Mouse (Mus musculus) macrophage (primary cell): Measurements from ENCODE around the gene Slc35e3. TPM values are rescaled to one million over a fixed set of nuclear protein-coding genes. Genes with fewer than 3 reads are reported as not detected.
A peak's percentile ranks its signal among the peaks of the same experiment; 100 is the strongest.
"Not testable (repeated sequence)": the region's sequence is repeated elsewhere in the genome, so short reads cannot be mapped to it uniquely, and the experiment has no call there.

Source experiments
- H3K27ac ChIP-seq: fragments of 350-480 bp; formaldehyde crosslinking; 2 replicates; pipeline ENCODE4 v1.9.0; 2021
- H3K36me3 ChIP-seq: fragments of 350-480 bp; formaldehyde crosslinking; 2 replicates; pipeline ENCODE4 v1.9.0; 2021; ENCODE audit errors: inconsistent target
- H3K4me3 ChIP-seq: fragments of 350-480 bp; formaldehyde crosslinking; 2 replicates; pipeline ENCODE4 v1.9.0; 2021; ENCODE audit errors: inconsistent target
- H3K79me2 ChIP-seq: fragments of 350-480 bp; formaldehyde crosslinking; 2 replicates; pipeline ENCODE4 v1.9.0; 2021; ENCODE audit errors: inconsistent target
- WGBS: methylation state at CpG from one replicate; pipeline ENCODE4 v1.1.7; 2026; ENCODE audit warnings: inconsistent platforms; ENCODE audit not compliant: missing documents; 5-methylcytosine and 5-hydroxymethylcytosine counted together
- polyA plus RNA-seq: library from polyadenylated mRNA; stranded (reverse); fragments of 250-400 nt; gene quantifications from 3 replicates; pipeline ENCODE4 v1.2.4, GENCODE M21; 2018; ENCODE audit warnings: inconsistent platforms

The Slc35e3 gene
- polyA plus RNA-seq, 1 experiment from 2014 or later: 6.8 TPM

DNA sequence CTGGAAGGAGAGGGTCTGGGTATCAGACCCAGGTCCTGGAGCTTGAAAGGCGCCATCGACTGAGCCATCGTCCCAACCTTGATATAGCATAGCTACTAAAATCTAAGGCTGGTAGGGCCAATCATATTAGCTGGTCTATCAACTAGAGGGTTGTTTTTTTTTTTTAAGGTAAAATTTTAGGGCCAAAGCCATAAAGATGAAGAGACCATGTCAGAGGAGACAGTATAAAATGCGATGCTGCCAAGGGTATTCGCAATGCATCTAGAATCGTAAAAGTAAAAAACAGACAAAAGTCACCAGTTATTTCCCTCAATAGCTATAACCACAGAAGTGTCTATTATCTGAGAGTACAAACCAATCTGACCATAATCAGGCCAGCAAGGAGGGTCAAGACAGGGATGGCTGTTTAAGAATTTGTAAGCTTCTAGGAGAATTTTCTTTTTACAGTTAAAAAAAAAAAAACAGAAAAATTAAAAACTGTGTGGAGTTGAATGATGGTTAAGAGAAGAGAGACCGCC, 6.2 kb upstream of the Slc35e3 start:
- Histone ChIP-seq H3K4me3 (no peak overlapping the region), H3K36me3 (peaks cover 17% of the 10 kb centered on the region; the same call in 1 of the 2 replicates), H3K79me2 (no peaks in the 10 kb centered on the region), H3K27ac (no peak overlapping the region)
- WGBS: 94% methylated on average over 7 of the region's 7 CpGs

DNA sequence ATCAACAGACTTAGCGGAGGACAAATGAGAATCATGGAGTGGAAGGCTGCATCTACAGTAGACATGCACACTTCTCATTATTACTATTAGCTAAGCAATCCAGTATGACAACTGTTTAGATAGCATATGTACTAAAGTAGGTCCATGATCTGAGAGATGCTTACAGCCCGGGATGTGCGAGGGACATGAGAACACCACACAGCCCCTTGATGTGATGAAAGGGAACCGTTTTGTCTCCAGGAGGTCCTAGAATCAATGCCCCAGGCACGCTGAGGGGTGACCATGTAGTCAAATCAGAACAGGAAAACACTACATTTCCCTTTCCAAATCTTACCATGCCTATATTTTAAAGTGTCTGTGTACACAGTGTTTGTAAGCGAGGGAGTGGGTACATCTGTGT, 5.6 kb upstream of the Slc35e3 start:
- WGBS: 100% methylated on average over 6 of the region's 6 CpGs
- H3K36me3 ChIP-seq: peaks cover 17% of the 10 kb centered on the region; the same call in 1 of the 2 replicates
- no peak overlapping the region for H3K27ac ChIP-seq
- no peaks in the 10 kb centered on the region for H3K79me2 ChIP-seq
- no peak overlapping the region for H3K4me3 ChIP-seq

DNA sequence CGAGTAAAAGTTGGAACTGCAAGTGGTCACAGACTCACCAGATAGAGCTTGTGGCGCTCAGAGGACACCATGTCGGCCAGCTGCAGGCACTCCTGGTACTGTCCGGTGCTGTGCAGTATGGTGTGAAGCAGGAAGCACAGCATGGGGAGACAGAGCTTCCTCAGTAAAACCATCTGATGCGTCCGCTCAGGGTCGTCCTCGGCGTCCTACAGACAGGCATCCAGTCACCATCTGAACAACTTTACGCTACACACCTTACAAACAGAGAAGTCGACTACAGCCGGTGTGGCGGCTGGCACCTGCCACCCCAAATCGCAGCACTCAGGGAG, 5.1 kb upstream of the Slc35e3 start:
- H3K36me3 ChIP-seq: peaks cover 17% of the 10 kb centered on the region; the same call in 1 of the 2 replicates

DNA sequence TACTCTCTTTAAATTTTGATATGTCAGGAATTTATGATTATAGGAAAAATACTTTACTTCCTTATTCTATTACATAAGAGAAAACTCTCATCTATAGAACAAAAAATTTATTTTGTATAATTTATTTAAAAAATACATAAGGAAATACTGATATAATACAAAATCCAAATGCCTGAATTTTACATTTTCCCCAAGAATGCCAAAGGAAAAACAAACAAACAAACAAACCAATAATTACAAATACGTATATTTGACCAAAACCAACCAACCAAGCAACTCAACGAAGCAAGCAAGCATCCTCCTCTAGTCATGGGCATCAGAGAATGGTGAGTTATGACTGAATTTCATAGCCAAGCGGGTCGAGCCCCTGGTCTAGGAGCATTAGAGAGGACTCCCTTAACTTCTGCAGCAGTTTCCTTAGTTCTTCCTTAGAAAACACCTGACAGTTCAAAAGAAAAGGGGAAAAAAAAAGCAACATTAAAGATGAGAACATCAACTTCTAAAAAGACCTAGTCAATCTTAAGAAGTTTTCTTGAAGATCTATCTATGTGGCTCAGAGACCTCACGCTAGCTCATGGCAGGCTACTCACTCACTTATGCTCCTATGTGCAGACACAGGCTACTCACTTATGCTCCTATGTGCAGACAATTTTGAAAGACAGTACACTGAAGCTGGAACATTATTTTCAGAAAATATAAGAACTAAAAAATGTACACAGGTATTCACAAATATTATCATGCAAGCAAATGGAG, 4.5 kb upstream of the Slc35e3 start:
- no peak overlapping the region for H3K4me3 ChIP-seq
- no peaks in the 10 kb centered on the region for H3K79me2 ChIP-seq
- 91% methylated on average over 5 of the region's 5 CpGs for WGBS
- H3K36me3 ChIP-seq: peaks cover 17% of the 10 kb centered on the region; the same call in 1 of the 2 replicates
- no peak overlapping the region for H3K27ac ChIP-seq

More for the DNA sequence above, 5.1 kb upstream of the Slc35e3 start:
- over 99% methylated on average over 14 of the region's 14 CpGs for WGBS
- Histone ChIP-seq H3K4me3 (no peak overlapping the region), H3K27ac (no peak overlapping the region), H3K79me2 (no peaks in the 10 kb centered on the region)

DNA sequence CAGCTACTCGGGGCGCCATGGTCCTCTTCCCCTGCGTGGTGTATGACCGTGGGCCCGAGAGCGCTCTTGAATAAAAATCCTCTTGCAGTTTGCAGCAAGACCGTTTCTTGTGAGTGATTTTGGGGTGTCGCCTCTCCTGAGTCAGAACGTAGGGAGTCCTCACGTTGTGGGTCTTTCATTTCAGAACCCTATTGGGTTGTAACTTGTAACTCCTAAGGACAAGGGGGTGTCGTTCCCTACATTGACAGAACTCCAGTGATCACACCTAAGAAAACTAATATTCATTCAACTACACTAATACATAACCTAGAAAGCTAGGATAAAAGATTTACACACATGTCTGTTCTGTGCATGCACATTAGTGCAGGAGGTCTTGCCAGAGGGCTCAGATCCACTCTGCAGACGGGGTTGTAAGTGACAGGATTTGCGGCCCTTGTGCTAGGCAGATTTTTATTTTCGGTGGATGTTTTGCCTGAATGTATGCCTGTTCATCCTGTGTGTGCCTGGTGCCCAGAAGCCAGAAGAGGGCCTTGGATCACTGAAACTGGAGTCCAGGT, 3.7 kb upstream of the Slc35e3 start:
- H3K79me2 ChIP-seq: no peaks in the 10 kb centered on the region; the same call in 1 of the 2 replicates
- H3K4me3 ChIP-seq: no peak overlapping the region
- H3K36me3 ChIP-seq: peaks cover 17% of the 10 kb centered on the region; the same call in 1 of the 2 replicates
- H3K27ac ChIP-seq: no peak overlapping the region
- 95% methylated on average over 14 of the region's 14 CpGs for WGBS

DNA sequence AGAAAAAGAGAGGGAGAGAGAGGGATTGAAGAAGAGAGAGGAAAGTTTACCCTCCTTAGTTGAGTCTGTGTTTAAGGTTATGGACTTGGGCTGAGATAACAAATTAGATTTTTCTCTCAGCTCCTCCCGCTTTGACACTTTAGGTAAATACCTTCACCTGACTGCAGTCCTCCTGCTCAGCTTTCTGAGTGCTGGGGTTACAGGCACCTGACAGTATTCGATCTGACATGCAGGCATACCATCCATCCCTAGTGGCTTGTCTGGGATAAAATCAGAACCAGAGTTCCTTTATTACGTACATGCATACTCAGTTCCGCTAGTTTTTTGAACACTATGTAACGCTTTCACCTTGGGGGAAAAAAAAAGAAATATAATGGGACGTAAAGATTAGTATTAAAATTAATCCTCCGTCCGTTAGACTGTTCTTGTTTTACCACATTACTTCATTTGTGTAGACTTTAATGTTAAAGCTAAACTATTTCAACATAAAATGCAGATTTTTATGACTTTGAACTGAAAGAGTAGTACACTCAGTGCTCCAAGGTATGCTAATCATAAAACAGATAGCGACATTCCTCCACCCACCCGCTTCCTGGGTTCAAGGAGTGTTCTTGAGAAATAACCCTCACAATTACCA, 3.0 kb upstream of the Slc35e3 start:
- no peak overlapping the region for H3K4me3 ChIP-seq
- peaks cover 17% of the 10 kb centered on the region; the same call in 1 of the 2 replicates for H3K36me3 ChIP-seq
- H3K79me2 ChIP-seq: no peaks in the 10 kb centered on the region; the same call in 1 of the 2 replicates
- WGBS: 92% methylated on average over 10 of the region's 10 CpGs
- H3K27ac ChIP-seq: no peak overlapping the region

DNA sequence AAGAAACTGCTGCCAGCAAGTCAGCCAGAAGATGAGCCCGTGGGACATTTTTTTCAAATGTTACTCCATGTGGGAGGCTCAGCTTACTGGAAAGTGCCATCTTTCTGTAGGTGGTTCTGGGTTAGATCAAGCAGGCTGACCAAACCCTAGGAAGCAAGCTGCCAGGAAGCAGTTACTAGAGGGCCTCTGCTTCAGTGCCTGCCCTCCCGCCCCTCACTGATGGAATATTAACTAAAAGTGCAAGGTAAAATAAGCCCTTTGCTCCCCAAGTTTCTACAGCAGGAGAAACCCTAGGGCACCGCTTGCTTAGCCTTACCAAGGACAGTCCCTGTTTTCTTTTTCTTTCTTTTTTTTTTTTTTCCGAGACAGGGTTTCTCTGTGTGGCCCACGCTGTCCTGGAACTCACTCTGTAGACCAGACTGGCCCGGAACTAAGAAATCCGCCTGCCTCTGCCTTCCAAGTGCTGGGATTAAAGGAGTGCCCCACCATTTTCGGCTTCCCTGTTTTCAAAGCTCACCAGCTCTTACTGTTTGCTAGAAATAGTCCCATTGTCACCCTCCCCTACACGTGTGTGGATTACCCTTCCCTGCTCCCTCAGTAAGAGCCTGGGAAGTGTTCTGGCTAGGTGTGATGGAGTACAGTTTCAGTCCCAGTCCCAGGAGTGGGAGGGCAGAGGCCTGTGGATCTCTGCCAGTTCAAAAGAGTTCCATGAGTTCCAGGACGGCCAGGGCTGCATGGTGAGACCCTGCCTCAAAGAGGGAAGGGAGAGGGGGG, 2.3 kb upstream of the Slc35e3 start:
- 98% methylated on average over 8 of the region's 10 CpGs for WGBS
- Histone ChIP-seq H3K79me2 (no peaks in the 10 kb centered on the region; the same call in 1 of the 2 replicates), H3K4me3 (no peak overlapping the region), H3K36me3 (peaks cover 17% of the 10 kb centered on the region; the same call in 1 of the 2 replicates), H3K27ac (no peak overlapping the region)

DNA sequence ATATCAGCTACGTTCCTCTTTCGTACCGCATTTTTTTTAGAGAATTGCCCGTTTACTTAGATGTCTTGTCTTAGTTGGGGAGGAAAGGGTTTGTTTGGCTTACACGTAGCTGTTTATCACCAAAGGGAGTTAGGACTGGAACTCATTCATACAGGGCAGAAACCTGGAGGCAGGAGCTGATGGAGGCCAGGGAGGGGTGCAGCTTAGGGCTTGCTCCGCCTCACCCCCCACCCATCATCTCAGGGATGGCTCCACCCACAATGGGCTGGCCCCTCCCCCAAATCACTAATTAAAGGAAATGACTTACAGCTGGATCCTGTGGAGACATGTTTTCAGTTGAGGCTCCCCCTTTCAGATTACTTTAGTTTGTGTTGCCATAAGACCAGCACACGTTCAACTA, 1.5 kb upstream of the Slc35e3 start:
- Histone ChIP-seq H3K4me3 (no peak overlapping the region), H3K36me3 (peaks cover 17% of the 10 kb centered on the region; the same call in 1 of the 2 replicates), H3K79me2 (no peaks in the 10 kb centered on the region; the same call in 1 of the 2 replicates), H3K27ac (no peak overlapping the region)
- 81% methylated on average over 7 of the region's 7 CpGs for WGBS

DNA sequence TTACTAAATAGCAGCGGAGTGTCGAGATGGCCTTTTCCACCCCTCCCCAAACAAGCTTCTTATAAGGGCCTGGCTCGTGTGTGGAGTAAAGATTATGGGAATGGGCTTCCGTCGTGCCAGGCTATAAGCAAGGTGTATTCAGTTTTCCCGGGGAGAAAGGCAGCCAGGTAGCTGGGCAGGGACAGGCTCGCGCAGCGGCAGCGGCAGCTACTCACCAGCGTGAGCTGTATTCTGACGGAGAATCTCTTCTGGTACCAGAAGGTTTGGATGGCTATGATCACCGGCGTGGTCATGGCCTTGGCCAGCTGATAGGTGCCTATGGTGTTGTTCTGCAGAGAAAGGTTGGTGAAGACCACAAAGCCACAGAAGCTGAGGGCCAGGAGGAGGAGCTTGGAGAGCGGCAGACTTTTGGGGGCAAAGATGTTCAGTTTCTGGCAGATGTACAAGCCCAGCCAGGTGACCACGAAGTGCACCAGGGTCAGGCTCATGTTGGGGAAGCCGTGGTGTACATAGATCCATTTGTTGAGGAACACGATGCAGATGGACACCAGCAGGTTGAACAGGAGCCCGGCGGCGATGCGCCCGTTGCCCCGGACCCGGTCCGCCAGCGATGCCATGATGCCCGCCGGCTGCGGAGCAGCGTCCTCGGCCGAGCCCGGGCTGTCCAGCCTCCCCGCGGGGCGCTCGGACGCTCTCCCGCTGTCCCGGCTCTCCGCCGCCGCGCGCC, 432 bp downstream of the Slc35e3 start:
- H3K79me2 ChIP-seq, H3K27ac ChIP-seq: not testable (repeated sequence)
- H3K36me3 ChIP-seq: peaks cover 11% of the 10 kb centered on the region; the same call in 1 of the 2 replicates
- 11% methylated on average over 10 of the region's 46 CpGs for WGBS
- H3K4me3 ChIP-seq: peak overlapping the region; percentile 47

DNA sequence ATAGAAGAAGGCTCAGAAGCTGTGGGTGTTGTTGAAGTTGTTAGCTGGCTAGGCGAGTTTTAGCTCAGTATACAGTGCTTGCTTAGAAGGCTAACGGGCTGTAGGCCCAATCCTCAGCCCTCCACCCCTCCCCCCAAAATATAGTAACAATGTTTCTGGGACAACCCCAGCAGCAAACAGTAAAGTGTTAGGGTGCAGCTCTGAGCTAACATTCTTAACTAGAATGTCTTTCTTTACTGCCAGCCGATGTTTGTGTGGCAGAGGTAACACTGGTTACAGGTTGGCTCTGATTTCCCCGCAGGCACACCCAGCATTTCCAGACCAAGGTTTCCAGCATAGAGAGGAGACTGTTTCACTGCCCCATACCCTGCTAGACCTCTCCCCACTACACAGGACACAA, 2.2 kb downstream of the Slc35e3 start:
- WGBS: 95% methylated on average over 4 of the region's 4 CpGs
- H3K36me3 ChIP-seq: peaks cover 14% of the 10 kb centered on the region; the same call in 1 of the 2 replicates
- no peaks in the 10 kb centered on the region; the same call in 1 of the 2 replicates for H3K79me2 ChIP-seq
- H3K4me3 ChIP-seq: no peak overlapping the region
- H3K27ac ChIP-seq: no peak overlapping the region

DNA sequence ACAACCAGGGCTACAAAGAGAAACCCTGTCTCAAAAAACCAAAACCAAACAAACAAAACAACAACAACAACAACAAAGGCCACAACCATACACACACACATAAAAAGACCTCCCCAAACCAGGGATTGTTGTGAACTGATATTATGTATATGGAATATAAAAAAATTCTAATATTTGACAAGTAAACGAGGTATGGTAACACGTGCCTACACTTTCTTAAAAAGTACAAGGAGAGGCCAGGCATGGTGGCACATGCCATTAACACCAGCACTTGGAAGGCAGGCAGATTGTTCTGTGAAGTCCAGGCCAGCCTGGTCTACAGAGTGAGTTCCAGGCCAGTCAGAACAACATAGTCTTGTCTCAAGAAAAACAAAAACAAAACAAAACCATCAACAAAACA, 3.0 kb downstream of the Slc35e3 start:
- H3K36me3 ChIP-seq: peaks cover 10% of the 10 kb centered on the region; the same call in 1 of the 2 replicates
- H3K27ac ChIP-seq: no peak overlapping the region
- WGBS: 95% methylated on average over 2 of the region's 2 CpGs
- no peaks in the 10 kb centered on the region; the same call in 1 of the 2 replicates for H3K79me2 ChIP-seq
- H3K4me3 ChIP-seq: no peak overlapping the region

DNA sequence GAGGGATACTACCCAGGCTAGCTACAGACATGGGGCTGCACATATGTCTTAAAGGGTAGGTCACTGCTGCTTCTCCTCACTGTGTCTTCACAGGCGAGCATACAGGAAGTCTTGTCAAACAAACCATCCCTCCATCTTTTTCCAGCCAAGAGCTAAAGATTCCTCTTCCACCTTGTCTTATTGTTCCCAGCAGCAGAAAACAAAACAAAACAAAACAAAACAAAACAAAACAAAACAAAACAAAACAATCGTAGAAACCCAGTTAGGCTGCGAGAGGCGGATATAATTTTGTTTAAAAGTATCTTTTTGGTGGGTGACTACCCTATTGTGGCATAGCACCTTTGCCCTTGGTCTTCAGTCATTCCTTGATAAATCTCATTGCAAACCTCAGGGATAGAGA, 3.5 kb downstream of the Slc35e3 start:
- Histone ChIP-seq H3K79me2 (no peaks in the 10 kb centered on the region; the same call in 1 of the 2 replicates), H3K36me3 (peaks cover 10% of the 10 kb centered on the region; the same call in 1 of the 2 replicates), H3K4me3 (no peak overlapping the region), H3K27ac (no peak overlapping the region)
- 89% methylated on average over 4 of the region's 4 CpGs for WGBS

DNA sequence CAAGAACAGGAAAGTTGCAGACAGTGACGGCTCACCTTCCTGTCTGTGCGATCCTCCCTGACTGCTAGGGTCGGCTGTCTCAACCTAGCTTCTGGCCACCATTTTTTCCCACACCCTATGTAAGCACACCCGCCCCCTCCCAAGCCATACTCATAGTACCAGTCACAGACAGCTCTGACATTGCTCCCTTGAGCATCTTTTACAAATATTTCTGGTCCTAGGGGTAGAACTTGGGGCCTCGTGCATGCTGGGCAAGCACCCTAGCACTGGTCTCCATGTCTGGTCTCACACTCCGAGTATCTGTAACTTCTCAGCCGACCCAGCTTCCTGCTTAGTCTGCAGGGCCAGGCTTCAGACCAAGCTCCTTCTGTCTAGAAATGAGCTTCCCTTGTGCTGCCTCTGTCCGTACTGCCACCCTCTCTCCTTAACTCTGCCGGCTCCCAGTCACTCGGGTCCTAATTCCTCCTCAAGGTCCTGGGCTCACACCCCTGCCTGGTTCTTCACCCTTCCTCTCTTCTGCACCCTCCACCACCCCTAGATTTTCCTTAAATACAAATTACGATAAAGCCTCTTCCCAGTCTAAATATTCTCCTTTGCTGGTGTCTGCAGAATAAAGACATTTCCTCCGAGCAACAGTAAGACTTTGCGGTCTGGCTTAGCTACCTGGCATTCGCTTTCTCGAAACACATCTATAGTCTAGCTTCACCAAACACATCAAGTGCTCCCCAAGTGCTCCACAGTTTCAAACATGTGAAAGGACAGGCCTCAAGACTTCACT, 4.3 kb downstream of the Slc35e3 start:
- 97% methylated on average over 15 of the region's 15 CpGs for WGBS

More for the DNA sequence above, 4.3 kb downstream of the Slc35e3 start:
- Histone ChIP-seq H3K27ac (no peak overlapping the region), H3K36me3 (peaks cover 10% of the 10 kb centered on the region; the same call in 1 of the 2 replicates), H3K79me2 (no peaks in the 10 kb centered on the region; the same call in 1 of the 2 replicates), H3K4me3 (no peak overlapping the region)
